In genomic region chr12:33893956-33894355, GRCm38 (mm10) we compare ENCODE assay signal across 23 mouse cellular contexts. TPM values are rescaled to one million over a fixed set of nuclear protein-coding genes. Genes with fewer than 3 reads are reported as not detected.
A peak's percentile ranks its signal among the peaks of the same experiment; 100 is the strongest.
DNase-seq lines count a peak whose midpoint lies in the region; ATAC-seq lines count a peak whose summit lies in the region.
"Had no signal": no experiment of that assay in that cellular context is flagged by ENCODE, and none has a peak within 500 bp of the region (broad histone marks: within the 10 kb centered on the region; RNA-seq: fewer than 3 reads in every experiment).

No protein-coding gene starts in this region.

- H3K4me1 ChIP-seq in midbrain, embryonic 14.5 days (ENCODE audit: control insufficient read depth, insufficient read depth, low read length): no peaks in the 10 kb centered on the region
- no peaks in the 10 kb centered on the region for H3K4me1 ChIP-seq in midbrain, embryonic 16.5 days (ENCODE audit: control insufficient read depth, insufficient read depth, low read length)
- H3K4me1 ChIP-seq: forebrain, embryonic 13.5 days; heart, embryonic 15.5 days; midbrain, embryonic 15.5 days; neural tube, embryonic 12.5 days had no signal

- H3K9me3 ChIP-seq in midbrain, embryonic 14.5 days (ENCODE audit: control insufficient read depth, low read length): no peaks in the 10 kb centered on the region
- no peaks in the 10 kb centered on the region for H3K9me3 ChIP-seq in midbrain, embryonic 16.5 days (replicated peaks; ENCODE audit: control insufficient read depth, low read length, poor library complexity, severe bottlenecking)
- H3K9me3 ChIP-seq: forebrain, embryonic 13.5 days; heart, embryonic 15.5 days; midbrain, embryonic 15.5 days; neural tube, embryonic 12.5 days had no signal

- H3K27ac ChIP-seq in midbrain, embryonic 14.5 days (replicated peaks; ENCODE audit: low read depth, low read length): no peak overlapping the region
- H3K27ac ChIP-seq in midbrain, embryonic 16.5 days (ENCODE audit: low read length): no peak overlapping the region
- H3K27ac ChIP-seq: forebrain, embryonic 13.5 days; heart, embryonic 15.5 days; midbrain, embryonic 15.5 days; neural tube, embryonic 12.5 days had no signal

- no peak overlapping the region for H3K9ac ChIP-seq in midbrain, embryonic 14.5 days (replicated peaks; ENCODE audit: low read length)
- no peak overlapping the region for H3K9ac ChIP-seq in midbrain, embryonic 16.5 days (ENCODE audit: low read depth, low read length)
- H3K9ac ChIP-seq: forebrain, embryonic 13.5 days; heart, embryonic 15.5 days; midbrain, embryonic 15.5 days; neural tube, embryonic 12.5 days had no signal

- no peaks in the 10 kb centered on the region for H3K36me3 ChIP-seq in midbrain, embryonic 14.5 days (ENCODE audit: control insufficient read depth, insufficient read depth, low read length)
- H3K36me3 ChIP-seq in midbrain, embryonic 16.5 days (ENCODE audit: control insufficient read depth, insufficient read depth, low read length): no peaks in the 10 kb centered on the region
- H3K36me3 ChIP-seq: G1E; heart, embryonic 15.5 days; midbrain, embryonic 15.5 days; neural tube, embryonic 12.5 days had no signal

- intact Hi-C loops in gastrocnemius, postnatal 14 days (cut with DNase I; ENCODE audit: low total_unique reads): no loop called here

- ATAC-seq in midbrain, embryonic 14.5 days (ENCODE audit: low FRiP score, low TSS enrichment): no peak
- no peak for ATAC-seq in midbrain, embryonic 16.5 days
- ATAC-seq: forebrain, embryonic 13.5 days; intestine, embryonic 16.5 days; midbrain, embryonic 15.5 days had no signal

- WGBS in midbrain, embryonic 14.5 days: 83% methylated on average over 2 of the region's 2 CpGs
- WGBS in midbrain, embryonic 16.5 days: 79% methylated on average over 2 of the region's 2 CpGs

- no peak overlapping the region for H3K4me3 ChIP-seq in midbrain, embryonic 14.5 days (replicated peaks; ENCODE audit: low read depth, low read length)
- no peak overlapping the region for H3K4me3 ChIP-seq in midbrain, embryonic 16.5 days (ENCODE audit: low read depth, low read length)
- H3K4me3 ChIP-seq: forebrain, embryonic 13.5 days; heart, embryonic 15.5 days; midbrain, embryonic 15.5 days; neural tube, embryonic 12.5 days had no signal

- no peaks in the 10 kb centered on the region for H3K27me3 ChIP-seq in midbrain, embryonic 14.5 days (ENCODE audit: control insufficient read depth, insufficient read depth, low read length)
- H3K27me3 ChIP-seq in midbrain, embryonic 16.5 days (ENCODE audit: control insufficient read depth, insufficient read depth, low read depth, low read length): no peaks in the 10 kb centered on the region
- H3K27me3 ChIP-seq: forebrain, embryonic 13.5 days; heart, embryonic 15.5 days; midbrain, embryonic 15.5 days; neural tube, embryonic 12.5 days had no signal

- peak; percentile 7 for DNase-seq in embryo, embryonic 11 days
- DNase-seq in embryo, embryonic 9.5 days (ENCODE audit: extremely low spot score): no peak
- DNase-seq in midbrain, embryonic 14.5 days: peak; percentile 2
- DNase-seq in adipocyte (ENCODE audit: low spot score): peak; percentile 65
- DNase-seq in heart, postnatal 4 days: peak; percentile 33
- no peak for DNase-seq in gastrocnemius, postnatal 14 days
- DNase-seq in spleen, postnatal 14 days (ENCODE audit: low spot score in 2 of 2): no peak
- DNase-seq: cerebellum, adult 11 months; kidney, postnatal 36 days; layer of hippocampus, postnatal 36 days; lung, adult 18-20 months; lung, postnatal 4 days had no signal

- H3K4me2 ChIP-seq in midbrain, embryonic 14.5 days (ENCODE audit: low read length): no peak overlapping the region
- H3K4me2 ChIP-seq in midbrain, embryonic 16.5 days (ENCODE audit: low read length): no peak overlapping the region
- H3K4me2 ChIP-seq: forebrain, embryonic 13.5 days; heart, embryonic 15.5 days; midbrain, embryonic 15.5 days; neural tube, embryonic 12.5 days had no signal

RNA-seq across cellular contexts. Expression of gene Ferd3l, which starts 34.3 kb away (rescaled TPM):
- polyA plus RNA-seq in midbrain, embryonic 14.5 days (2014; fragmentation: Nextera tagmentation; extraction: Ambion mirVana): 0.41 and 1.7 TPM in 2 replicates
- 0.43 and 1.3 TPM in 2 replicates for polyA plus RNA-seq in midbrain, embryonic 16.5 days (2015; fragmentation: Nextera tagmentation; extraction: Ambion mirVana)
- not detected for total RNA-seq in heart, postnatal 4 days (2021)
- total RNA-seq in gastrocnemius, postnatal 14 days (2021): not detected
- total RNA-seq: gastrocnemius, adult 8-10 months; layer of hippocampus, postnatal 36 days had no signal
- polyA plus RNA-seq: cortical plate, adult 2 months; forebrain, embryonic 13.5 days; G1E; heart, embryonic 15.5 days; intestine, embryonic 16.5 days; limb, embryonic 14.5 days; thymus, postnatal 0 days had no signal

Comparison
In these comparisons a context has a peak if more than half of its experiments do, and no peak if none do; other contexts are left out.
1. DNase-seq: peak in embryo, embryonic 11 days (single experiment), midbrain, embryonic 14.5 days (single experiment), adipocyte (single experiment) and heart, postnatal 4 days (single experiment); none in embryo, embryonic 9.5 days (single experiment), gastrocnemius, postnatal 14 days (single experiment) and spleen, postnatal 14 days (0 of 2).